Mouse (Mus musculus) thymus, postnatal 10 days (tissue): ENCODE measurements around the gene Nudt9.
"Not testable (repeated sequence)": the region's sequence is repeated elsewhere in the genome, so short reads cannot be mapped to it uniquely, and the experiment has no call there.

ENCODE experiments used
- DNase-seq, 2 experiments: peaks; one replicate each; pipeline ENCODE4 v3.0.0; 2021; ENCODE audit warnings: low spot score in 2 of 2

Nudt9 gene

DNA sequence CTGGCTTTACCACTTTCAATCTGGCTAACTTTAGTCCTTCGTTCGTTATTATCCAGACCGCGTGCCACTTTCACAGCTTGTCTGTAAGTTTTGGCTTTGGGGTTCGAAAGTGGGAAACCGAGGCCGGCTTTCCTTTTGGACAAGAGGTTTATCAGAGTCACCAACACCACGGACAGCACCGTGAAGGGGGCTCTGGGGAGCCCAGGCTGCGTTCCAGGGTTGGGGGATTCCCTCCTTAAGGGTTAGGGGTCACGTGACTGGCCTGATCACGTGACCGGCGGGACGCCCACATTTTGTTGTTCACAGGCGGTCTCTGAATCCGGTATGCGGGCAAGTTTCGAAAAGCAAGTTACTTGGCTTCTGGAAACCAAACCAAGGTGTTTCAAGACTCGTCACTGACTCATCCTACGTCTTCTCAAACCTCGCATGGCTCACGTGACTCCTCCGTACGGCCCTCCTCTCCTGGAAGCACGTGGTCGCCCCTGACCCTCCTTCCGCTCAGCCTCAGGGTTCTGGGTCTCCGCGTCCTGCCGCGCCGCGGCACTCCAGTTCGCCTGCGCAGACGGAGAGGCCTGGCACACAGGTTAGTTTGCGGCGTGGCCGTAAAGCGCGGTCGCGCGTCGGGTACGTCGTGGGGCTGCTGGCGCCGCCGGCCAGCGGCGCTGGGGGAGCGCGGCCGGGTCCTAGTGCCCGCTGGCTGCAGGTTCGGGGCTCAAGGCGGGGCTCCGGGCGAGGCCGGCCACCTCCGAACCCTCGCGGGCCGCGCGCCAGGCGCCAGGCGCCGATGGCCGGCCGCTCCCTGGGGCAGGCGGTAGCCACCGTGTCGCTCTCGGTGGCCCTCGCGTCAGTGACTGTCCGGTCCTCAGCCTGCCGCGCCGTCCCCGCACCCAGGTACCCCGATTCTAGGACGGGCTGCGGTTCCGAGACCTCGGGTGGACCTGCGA, at the start of gene Nudt9:
Gene Nudt9 (plus strand): TSS at position 51 of the 944 bp plus-strand sequence.
- DNase-seq, result peak; percentile 92 to 96

DNA sequence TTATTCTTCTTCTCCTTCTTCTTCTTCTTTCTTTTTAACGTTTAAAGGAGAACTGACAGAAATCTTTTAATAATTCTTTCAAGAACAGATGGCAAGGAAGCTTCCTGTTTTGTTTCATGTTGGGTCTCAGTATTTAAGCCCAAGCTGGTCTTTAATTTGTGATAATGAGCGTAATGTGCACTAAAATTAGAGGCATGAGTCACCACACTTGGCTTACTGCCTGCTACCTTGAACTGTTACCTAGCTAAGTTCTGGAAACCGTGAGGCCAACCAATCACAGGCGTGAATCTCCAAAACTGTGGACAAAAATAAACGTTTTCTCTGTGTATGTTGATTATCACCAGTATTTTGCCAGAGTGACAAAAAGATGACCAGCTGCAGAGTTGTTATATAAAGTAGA, 47.4 kb upstream of the Nudt9 start:
- no peak for DNase-seq

DNA sequence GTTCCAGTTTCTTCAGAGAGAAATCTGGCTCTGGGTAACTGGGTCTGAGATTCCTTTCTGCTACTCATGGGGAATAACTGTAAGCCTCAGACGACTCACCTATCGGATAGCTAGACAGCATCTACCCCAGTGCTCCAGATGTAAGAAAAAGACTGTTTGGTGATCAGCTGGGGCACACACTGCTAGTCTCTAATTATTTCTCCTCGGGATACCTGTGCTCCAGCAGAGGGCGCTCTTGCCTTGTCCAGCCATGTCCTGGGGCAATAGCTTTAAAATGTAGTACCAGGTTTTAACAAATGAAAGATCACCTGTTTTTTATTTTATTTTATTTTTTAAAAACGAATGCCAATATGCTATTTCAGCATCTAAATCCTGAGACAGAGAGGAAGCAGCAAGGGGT, 46.4 kb upstream of the Nudt9 start:
- peak; percentile 62 to 89 for DNase-seq

DNA sequence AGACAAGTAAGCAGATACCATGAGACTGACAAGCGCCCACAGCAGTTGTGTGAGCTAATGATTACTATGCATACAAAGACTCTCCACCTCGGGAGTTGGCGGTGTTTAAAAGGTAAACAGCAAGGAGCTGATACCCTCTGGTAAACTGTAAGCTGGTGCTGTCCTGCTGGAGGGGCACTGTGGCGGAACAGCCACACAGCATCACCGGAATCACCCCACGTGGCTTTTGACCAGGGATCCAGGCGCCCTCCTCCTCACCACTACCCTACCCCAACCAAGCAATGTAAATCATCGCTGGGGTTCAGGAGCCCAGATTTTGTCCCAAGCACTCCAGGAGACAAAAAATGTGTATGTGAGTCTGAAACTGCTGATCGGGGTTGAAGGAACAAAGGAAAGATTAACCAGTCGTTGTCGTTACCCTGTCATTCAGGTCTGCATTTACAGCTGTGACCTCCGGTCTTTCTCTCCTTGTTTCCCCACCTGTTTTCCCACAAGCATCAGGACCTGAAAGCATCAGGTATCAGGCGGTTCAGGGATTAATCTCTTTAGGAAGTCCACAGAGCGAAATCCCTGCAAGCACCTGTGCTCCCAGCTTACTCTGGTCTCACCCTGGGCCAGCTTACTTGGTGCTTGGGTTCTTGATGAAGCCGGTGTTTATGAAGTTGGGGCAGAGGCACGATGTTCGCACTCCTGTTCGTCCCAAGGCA, 43.4 kb upstream of the Nudt9 start:
- DNase-seq, result no peak

DNA sequence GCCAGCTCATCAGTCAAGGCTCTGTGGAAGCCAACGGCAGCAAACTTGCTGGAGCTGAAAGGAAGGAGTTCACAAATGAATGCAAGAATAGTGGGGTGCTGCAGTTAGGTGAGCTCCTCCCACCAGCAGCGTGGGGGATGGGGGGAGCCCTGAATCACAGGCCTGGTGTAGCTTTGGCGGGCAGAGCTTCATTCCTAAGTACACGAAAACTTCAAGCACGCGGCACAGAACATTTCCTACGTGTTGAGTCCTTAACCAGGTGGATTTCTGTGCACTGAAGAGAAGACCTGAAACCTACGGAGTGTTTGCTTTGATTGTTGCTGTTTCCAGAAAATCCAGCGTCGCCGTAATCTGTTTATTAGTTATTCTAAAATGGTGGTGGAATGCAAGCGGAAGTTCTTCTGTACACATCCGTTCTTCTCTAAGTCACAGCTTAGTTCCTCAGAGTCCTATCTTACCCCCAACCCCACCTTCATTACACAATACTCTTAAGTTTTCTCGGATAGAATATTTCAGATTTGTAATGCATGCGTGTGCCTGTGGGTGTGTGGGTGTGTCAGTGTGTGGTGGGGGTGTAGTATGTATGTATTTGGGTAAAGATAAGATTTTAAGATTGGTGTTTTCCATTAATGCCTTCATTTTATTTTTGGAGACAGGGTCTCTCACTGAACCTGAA, 42.7 kb upstream of the Nudt9 start:
- DNase-seq, result no peak

DNA sequence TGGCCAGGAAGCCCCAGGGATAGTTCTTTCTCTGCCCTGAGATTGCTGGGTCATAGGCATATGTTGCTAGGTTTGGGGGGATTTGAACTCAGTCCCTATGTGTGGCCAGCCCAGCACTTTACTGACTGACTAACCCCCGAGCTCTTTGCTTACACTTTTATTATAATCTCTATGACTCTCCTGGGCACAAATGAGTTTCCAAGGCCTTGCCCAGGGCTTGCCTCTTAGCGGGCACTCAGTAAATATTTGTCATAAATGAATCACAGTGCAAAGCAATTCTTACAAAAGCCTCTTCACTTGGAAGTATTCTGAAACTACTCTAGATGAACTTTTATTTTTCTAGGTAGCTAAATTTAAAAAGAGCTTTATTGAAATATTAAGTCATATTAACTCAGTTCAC, 42.2 kb upstream of the Nudt9 start:
- DNase-seq, result no peak

DNA sequence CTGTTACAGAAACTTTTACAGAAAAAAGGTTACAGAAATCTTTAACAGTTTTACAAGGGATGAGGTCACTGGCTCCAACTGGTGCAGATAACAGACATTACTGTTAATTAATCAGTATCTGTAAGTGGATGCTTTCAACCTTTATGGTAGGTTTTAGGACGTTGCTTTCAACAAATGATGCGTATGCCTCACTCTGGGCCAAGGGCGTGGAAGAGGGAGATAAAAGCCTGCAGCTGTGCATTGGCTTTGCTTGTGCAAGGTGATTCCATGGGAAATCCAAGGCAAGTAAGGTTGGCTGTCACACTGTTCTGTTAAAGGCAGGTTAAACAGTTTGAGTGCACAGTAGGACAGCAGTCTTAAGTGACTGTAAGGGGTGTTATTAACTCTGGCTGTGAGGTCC, 39.3 kb upstream of the Nudt9 start:
- no peak for DNase-seq

DNA sequence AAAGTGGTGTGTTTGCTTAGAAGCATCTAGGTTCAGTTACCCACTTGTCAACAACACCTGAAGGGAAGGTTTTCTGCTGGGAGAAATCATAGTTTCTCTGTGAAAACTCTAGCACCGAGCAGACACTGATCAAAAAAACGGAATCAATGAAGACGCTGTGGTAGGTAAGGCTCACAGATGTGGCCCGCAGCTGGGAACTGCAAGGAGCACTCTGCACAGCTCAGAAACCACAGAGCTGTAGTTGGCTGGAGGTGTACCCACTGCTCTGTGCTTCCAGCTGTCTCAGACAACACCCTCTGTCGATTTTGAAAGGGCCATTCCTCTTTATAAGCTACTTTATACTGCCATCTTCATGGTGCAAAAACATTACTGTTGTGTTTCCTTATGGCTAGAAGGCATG, 38.3 kb upstream of the Nudt9 start:
- peak; percentile 69 to 71 for DNase-seq

DNA sequence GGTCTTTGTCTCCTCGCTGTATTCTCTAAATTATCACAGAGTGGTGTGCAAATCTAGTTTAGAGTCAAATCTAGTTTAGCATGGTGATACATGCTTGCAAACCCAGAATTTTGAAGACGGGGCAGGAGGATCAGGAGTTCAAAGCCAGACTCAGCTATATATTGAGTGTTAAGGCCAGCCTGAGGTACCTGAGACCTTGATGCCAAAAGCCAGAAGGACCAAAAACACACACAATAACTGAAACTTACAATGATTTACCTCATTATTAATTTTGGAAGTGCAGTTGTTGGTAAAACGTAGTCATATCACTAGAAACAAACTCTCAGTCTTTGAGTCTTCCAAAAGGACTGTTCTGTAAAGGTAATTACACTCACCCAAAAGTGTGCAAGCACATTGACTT, 36.7 kb upstream of the Nudt9 start:
- DNase-seq, result no peak

DNA sequence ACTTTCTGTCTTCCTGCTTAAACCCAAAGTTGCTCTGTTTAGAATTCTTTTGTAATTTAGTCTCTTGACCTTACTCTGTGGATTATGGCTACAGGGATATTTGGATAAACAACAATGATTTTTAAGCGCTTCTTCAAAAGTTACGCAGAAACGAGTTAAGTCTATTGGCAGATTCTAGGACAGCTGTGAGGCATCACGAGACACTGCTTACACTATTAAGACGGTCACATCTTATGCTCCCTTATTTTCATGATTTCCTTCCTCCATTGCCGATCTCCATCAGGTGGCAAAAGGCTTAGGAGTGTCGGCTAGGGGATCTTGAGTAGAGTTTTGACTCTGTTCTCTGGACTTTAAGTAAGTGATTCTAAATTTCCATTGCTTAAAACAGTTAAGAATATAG, 35.8 kb upstream of the Nudt9 start:
- no peak for DNase-seq

DNA sequence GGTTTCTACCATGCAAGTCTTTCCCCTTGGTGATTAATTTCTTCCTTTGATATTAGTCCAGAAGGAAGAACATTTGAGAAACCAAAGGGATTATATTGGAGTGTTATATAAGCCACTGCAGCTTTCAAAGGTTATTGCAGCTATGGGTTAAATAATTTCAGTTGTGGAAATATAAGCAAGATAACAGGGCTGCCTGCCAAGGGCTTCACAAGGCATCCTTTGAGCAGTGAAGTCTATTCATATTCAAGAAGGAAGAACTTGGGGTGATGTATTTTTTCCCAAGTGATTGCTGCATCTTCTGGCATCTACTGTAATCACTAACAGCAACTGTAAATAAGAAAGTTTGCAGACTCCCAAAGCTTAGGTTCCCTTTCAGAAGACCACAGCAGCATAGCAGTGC, 34.7 kb upstream of the Nudt9 start:
- no peak for DNase-seq

DNA sequence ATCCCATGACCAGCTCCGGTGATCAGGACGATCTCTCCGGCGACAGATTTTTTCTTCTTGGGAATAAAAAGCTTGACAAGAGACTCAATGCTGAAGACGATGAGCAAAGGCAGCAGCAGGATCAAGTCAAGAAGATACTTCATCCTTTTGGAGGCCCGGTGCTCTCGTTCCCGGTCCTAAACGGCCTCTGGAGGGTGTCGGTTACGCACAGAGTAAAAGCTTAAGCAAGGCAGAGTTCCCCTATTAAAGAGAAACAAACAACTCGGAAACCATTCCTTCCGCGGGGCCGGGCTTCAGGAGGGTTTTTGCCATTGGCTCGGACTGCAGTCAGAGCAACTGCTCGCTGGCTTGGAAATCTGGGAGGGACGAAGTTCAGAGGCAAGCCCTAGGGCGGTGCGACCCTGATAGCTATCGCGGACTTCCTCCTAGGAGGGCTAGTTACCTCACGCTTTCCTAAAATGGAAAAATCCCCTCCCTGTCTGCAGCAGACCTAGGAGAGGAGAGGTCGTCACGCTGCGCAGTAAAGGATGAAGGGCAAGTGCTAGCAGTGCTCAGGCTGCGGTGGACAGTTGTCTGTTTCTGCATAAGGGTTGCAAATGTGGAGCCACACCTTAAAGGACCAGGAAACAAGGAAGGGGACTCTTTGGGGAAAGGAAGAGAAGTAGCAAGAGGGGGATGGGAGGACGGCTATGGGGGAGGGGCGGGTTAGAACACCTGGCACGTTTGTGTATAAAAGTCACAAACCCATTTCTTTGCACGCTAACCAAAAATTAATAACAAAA, 24.3 kb upstream of the Nudt9 start, which contains the start of gene Hsd17b11:
Gene Hsd17b11 (minus strand): TSS at position 323 of the 782 bp plus-strand sequence.
- peak; percentile 36 to 40 for DNase-seq

DNA sequence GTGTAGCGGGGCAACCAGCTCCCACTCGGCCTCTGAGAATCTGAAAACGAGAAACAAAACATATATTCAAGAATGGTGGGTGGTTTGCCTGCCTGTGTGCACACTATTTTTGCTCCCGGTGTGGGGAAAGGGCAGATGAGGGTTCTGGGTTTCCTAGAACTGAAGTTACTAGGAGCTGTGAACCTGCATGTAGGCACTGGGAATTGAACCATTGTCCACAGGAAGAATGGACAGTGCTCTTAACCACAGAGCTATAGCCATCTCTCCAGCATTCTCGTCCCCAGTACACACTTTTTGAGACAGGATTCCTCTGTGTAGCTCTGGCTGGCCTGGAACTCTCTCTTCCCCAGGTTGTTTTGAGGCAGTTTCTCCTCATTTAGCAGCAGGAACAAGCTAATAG, 23.5 kb upstream of the Nudt9 start:
- DNase-seq, result no peak

DNA sequence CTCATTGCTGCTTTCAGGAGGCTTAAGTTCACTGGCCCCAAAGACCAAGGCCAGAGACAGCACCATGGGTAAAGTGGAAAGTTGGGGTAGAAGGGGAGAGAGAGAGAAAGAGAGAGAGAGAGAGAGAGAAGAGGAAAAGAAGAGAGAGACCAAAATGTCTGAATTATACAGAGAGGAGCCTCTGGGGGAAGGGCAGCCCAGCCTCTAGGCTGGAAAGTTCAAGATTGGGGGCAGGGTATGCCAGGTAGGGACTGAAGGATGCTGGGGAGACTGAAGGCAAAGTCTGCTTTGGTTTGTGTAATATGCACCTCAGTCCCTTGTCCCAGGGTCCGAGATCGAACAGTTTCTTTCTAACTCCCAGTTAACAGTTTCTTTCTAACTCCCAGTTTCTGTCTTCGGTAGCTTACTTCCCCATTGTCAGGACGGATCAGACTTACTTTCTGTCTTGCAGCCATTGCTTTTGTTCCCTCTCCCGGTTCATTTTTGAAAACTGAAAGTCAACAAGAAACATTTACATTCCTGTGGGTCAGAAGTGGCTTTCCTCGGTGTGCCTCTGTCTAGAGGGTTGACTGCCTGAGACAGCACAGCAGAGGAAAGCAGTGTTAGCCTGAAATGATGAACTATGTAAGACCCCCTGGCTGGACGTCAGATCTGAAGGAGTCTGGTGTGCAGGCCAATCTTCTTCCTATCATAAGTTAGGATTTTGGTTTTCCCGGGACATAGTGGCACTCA, 22.7 kb upstream of the Nudt9 start:
- no peak for DNase-seq

DNA sequence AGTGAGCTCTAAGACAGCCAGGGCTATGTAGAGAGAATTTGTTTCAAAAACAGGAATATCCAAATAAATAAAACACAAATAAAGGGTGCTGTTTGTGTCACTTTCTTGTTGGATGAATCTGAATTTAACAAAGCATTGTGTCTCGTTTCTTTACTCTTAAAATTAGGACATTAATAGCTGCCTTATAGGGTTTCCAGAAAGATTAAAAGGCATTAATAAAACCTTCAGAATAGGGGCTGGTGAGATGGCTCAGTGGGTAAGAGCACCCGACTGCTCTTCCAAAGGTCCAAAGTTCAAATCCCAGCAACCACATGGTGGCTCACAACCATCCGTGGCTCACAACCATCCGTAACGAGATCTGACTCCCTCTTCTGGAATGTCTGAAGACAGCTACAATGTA, 21.9 kb upstream of the Nudt9 start:
- DNase-seq, result not testable (repeated sequence)

DNA sequence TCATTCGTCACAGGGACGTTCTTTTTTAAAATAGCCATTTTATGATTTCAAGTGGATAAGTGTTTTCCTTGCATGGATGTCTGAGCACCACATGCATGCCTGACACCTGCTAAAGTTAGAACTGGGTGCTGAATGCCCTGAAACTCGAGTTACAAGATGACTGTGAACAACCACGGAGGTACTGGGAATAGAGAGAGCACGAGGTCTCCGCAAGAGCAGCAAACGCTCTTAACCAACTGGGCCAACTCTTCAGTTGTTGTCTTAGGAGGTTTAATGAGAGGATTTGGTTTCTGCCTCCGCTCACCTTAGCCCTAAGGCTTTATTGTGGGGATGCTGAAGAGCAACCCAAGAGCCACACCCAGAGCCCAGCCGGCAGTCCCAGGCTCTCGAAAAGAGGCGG, 21.3 kb upstream of the Nudt9 start:
- DNase-seq, result no peak

DNA sequence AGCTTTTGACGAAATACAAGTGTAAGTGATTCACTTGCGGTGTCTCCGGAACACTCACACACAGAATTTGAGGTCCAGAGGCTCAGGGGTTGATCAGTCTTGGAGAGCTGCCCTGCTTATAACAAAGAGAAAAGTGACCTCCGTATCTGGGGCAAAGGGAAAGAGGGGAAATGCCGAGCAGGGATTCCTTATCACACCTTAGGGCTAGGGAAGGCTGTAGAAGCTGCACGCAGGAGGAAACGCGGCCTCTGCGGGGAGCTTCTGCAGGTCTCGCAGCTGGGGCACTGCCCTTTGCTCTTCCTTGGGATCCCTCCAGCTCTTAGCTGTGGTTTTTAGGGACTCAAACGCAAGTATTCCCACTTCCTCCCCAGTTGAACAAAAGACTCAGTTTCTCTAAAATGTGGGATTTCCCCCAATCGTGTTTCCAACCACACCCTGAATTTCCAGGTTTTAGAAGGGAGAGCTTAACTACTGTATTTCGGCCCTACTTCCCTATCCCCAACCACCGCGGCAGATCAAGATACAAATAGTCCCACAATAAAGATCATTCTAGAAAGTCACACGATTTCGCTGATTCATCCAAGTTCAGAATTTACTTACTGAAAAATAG, 20.8 kb upstream of the Nudt9 start:
- DNase-seq, result no peak

DNA sequence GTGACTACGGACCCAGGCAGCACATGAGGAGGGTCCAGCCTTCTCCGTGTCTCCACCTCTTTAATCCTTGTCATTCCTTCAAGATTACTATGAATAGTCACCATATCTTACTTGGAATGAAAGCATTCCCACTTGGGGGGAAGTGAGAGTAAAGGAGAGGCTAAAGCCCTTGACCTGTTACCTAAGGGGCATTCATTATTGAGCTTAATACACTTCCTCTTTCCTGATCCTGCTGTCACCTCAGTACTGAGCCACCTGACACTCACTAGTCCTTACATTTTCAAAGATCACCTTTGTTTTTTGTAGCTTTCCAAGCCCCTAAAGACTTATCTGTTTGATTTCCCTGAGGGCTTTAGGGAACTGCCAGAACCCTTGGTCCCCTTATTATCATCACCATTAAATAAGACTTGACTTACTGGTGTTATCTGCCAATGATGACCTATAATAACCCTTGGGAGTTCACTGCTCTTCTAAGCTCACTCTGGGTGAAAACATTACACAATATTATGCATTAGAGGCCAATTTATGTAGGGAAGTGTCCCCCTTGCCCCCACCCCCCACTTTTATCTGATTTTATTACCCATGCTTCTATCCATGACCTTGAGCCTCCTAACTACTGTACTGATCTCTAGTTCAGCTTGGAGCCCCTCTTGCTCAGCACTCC, 13.5 kb upstream of the Nudt9 start:
- DNase-seq, result no peak

DNA sequence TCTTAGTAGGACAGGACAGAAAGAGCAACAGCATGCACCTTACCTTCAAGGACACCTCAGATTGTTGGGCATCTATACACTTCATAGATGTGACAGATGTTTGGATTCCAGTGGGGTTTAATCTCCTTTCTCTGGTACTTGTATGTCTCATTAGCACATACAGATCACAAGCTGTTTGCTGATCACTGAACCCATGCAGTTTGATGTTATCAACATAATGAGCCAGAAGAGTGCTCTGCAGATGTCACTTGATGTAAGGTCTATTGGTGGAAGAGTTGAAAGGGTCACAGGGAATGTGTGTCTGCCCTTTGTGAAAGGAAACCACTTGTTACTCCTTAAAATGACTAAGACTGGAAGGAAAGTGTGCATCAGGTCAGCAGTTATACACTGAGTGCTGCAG, 11.0 kb upstream of the Nudt9 start:
- no peak for DNase-seq

DNA sequence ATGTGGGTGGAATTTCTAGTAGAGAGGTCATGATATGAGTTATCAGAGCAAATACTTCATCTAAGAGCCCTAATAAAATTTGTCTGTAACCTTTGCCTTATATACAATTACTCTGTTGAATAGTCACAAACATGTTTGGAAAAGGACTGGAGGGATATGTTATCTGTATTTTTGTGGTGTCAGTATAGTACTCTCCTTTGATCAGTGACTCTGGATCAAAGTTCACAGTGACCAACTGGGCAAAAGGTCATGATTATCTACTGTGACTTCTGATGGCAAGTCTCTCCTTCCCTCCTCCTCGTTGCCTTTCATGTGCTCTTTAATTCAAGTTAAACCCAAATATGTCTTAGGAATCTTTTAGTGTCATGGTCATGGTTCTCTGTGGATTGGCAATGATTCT, 10.3 kb upstream of the Nudt9 start:
- no peak for DNase-seq
